Mouse (Mus musculus): ENCODE results near the gene Zfp580. TPM values are rescaled to one million over a fixed set of nuclear protein-coding genes. Genes with fewer than 3 reads are reported as not detected.
"Not testable (repeated sequence)": the region's sequence is repeated elsewhere in the genome, so short reads cannot be mapped to it uniquely, and the experiment has no call there.

Zfp580 gene
- total RNA-seq (2021), result 1 to 10 TPM; 5.1 to 5.7 TPM
- long read RNA-seq, experiment 1, result 0 reads
- long read RNA-seq, experiment 2, partial matches to known transcripts, result 0 of 4 reads
- long read RNA-seq, experiment 2, other reads (novel, unspliced or antisense), result 4 of 4 reads

DNA sequence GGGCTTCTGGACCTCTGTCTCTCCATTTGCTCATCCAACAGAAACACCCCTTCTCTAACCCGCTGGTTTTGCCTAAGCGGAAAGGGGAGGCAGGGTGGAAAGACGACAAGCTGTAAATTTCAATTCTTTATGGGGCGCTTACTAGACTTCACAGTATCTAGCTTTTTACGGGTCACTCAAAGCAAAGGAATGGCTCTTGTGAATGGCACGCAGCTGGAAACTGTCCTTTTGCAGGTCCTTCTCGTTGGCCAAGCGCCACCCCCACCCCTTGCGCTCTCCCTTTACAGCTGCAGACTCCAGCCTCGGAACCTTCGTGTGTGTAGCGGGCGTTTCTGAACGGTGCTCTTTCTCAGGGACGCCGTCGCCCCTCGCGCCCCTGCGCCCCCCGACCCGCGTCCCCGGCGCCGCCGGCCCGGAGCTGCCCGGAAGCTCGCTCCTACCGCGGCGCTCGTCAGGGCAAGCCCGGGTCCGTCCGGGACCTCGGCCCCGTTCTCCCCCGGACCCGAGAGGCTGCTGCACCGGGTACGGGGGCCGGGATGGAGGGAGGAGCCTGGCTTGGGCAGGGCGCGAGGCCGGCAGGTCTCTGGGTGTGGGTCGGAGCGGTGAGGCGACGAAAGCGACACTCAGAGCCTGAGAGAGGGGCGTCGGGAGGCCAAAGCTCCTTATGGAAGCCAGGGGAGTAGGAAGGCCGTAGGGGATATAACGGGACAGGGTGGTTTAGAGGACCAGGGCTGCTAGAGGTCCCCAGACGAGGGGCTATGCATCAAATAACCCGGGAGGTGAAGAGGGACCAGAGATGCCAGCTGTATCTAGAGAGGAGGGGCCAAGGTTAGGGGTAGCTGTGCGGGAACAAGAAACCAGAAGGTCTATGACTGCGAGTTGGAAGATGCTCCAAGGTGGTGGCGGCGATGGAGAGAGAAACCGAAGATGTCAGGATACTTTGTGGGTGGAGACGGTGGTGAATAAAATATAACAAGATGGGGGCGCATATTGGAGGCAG, at the start of gene Zfp580:
Gene Zfp580 (plus strand): TSS at position 346 of the 1,000 bp plus-strand sequence.
- peak; percentile 71 to 78 for DNase-seq (ENCODE audit: low spot score in 2 of 2)

- DNase-seq (ENCODE audit: low spot score in 2 of 2), result not testable (repeated sequence)
Measured at GRCm38 (mm10) chr7:5002876-5003275, 48.5 kb upstream of the Zfp580 start.

- DNase-seq (ENCODE audit: low spot score in 2 of 2), result no peak
Measured at GRCm38 (mm10) chr7:5008229-5008628, 43.1 kb upstream of the Zfp580 start.

DNA sequence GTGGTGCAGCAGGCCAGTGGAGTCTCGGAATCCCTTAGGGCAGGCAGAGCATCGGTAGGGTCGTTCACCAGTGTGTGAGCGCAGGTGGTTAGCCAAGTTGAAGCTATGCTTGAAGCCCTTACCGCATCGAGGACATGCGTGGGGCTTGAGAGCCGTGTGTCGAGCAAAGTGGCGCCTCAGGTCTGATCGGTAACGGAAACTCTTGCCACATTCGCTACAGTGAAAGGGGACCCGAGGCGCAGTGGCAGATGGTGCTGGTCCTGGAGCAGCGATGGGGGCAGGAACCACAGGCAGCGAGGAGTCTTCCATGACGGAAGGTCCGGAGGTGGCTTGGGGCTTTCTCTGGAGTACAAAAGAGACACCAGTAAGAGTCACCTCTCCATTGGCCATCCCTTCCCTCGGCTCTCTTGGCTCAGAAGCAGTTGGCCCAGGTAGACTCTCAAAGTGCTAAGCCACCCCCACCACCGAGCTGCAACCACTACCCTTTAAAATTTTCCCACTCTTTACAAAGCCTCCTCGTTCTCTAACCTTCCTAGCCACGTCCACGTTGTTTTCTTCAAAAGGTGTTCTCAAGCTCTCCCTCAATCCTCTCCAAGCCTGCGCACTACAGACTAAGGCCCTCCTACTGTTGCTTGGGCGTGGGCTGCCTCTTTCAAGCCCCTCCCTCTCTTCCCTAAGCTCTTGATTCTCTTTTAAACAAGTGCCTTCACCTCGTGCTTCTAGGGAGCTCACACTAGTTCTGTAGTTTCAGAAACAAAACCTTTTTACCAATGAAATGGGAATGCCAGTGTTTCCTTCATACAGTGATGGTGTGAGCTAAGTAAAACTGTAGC, 38.4 kb upstream of the Zfp580 start:
- DNase-seq (ENCODE audit: low spot score in 2 of 2), result no peak

GRCm38 (mm10) chr7:5014251-5015117, 36.9 kb upstream of the Zfp580 start, which contains the start of the genes Zfp524 and Fiz1:
Zfp524 (plus strand) TSS chr7:5014415.
Fiz1 (minus strand) TSS chr7:5014697.
- DNase-seq (ENCODE audit: low spot score in 2 of 2), result peak; percentile 96

- peak; percentile 89 to 91 for DNase-seq (ENCODE audit: low spot score in 2 of 2)
Measured at GRCm38 (mm10) chr7:5015118-5016001, 36.0 kb upstream of the Zfp580 start, which contains the start of gene Gm44973. Gm44973 (plus strand) TSS chr7:5015496.

- DNase-seq (ENCODE audit: low spot score in 2 of 2), result no peak
Measured at GRCm38 (mm10) chr7:5016057-5016456, 35.3 kb upstream of the Zfp580 start.

GRCm38 (mm10) chr7:5016920-5017319, 34.4 kb upstream of the Zfp580 start:
- no peak for DNase-seq (ENCODE audit: low spot score in 2 of 2)

GRCm38 (mm10) chr7:5017352-5017751, 34.0 kb upstream of the Zfp580 start:
- peak in 1 of 2 experiments; percentile 41 for DNase-seq (ENCODE audit: low spot score in 2 of 2)

DNA sequence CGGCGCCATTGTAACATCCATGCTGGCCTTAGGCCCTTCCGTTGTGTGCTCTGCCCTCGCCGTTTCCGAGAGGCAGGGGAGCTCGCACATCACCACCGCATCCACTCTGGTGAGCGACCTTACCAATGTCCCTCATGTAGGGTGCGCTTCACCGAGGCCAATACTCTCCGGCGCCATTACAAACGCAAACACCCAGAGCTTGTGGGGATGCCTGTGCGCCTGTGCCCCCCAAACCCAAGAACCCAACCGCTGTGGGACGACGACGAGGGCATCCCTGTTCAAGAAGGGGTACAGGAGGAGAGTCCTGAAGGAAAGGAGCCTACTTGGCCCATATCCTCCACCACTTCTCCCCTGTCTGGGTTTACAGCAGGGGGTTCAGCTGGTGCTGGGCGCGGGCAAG, 33.4 kb upstream of the Zfp580 start:
- DNase-seq (ENCODE audit: low spot score in 2 of 2), result no peak

GRCm38 (mm10) chr7:5019576-5019975, 31.8 kb upstream of the Zfp580 start:
- not testable (repeated sequence) for DNase-seq (ENCODE audit: low spot score in 2 of 2)

DNA sequence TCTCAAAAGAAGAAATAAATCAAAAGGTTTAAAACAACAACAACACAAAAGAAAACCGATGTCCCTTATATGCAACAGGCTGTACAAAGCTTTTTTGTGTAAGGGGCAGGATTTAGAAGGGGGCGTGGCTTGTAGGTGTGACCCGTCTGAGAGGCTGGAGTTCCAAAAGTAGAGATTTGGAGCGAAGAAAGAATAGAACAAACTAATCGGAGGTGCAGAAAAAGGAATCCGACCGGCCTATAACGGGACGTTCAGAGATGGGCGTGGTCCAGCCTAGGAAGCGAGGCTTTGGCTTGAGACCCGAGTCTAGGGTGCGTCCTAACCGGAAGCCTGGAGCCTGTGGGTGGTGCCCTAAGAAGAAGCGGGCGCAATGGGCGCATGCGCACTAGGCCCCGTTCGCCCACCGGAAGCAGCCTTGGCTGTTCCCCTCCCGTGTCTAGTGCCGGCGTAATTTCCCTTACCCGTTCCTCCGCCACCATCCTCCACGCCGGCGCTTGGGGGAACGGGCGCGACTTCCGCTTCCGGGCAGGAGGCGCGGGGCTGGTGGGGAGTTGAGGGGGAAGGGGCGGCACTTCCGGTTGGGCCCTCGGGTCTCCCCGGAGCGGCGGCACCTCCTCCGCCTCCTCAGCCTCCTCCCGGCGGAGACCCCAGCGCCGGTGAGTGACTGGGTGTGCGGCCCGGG, 31.2 kb upstream of the Zfp580 start, which contains the start of the genes Zfp865 and Ccdc106:
Gene Zfp865 (plus strand): TSS at position 377 of the 682 bp plus-strand sequence.
Gene Ccdc106 (plus strand): TSS at position 554 of the 682 bp plus-strand sequence.
- DNase-seq (ENCODE audit: low spot score in 2 of 2), result peak; percentile 96 to 97

DNA sequence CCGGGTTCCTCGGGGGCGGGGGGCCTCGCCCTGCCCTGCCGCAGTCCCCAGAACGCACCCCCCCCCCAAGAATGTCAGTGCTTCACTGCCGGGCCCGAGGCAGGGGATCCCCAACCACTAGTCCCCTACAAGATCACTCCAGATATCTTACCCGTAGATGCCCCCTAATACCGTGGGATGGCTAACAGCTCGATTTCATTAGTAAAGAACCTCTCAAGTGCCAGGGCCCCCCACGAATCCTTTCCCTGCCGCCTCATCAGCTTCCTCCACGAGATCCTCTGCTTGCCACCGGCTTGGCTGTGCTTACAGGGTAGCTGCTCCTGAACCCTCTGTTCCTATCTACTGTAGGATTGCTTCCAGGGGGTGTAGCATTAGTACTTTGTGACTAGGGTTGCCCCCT, 30.7 kb upstream of the Zfp580 start:
- DNase-seq (ENCODE audit: low spot score in 2 of 2), result no peak

GRCm38 (mm10) chr7:5021197-5021596, 30.1 kb upstream of the Zfp580 start:
- no peak for DNase-seq (ENCODE audit: low spot score in 2 of 2)

DNA sequence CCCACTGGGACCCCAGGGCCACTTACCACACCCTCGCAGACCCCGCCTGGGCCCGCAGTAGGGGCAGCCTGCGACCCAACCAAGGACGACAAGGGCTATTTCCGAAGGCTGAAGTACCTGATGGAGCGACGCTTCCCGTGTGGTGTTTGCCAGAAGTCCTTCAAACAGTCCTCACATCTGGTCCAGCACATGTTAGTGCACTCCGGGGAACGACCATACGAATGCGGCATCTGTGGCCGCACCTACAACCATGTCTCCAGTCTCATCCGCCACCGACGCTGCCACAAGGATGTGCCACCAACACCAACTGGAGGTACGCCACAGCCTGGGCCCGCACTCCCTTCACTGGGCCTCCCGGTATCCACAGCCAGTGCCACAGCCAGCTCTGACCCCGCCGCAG, 21.8 kb upstream of the Zfp580 start:
- no peak for DNase-seq (ENCODE audit: low spot score in 2 of 2)

GRCm38 (mm10) chr7:5029946-5030345, 21.4 kb upstream of the Zfp580 start:
- DNase-seq (ENCODE audit: low spot score in 2 of 2), result no peak

DNA sequence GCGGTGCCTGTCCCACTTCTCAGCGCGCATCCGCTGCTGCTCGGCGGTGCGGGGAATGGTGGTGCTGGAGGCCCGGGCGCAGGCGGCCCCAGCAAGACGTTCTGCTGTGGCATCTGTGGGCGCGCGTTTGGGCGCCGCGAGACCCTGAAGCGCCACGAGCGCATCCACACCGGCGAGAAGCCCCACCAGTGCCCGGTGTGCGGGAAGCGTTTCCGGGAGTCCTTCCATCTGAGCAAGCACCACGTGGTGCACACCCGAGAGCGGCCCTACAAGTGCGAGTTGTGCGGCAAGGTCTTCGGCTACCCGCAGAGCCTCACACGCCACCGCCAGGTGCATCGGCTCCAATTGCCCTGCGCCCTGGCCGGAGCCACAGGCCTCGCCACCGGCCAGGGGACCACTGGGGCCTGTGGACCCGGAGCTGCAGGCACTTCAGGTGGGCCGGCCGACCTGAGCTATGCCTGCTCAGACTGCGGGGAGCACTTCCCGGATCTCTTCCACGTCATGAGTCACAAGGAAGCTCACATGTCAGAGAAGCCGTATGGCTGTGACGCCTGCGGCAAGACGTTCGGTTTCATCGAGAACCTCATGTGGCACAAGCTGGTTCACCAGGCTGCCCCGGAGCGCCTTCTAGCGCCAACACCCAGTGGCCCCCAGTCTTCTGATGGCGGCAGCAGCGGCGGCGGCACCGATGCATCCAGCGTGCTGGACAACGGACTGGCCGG, 20.6 kb upstream of the Zfp580 start:
- DNase-seq (ENCODE audit: low spot score in 2 of 2), result no peak

DNA sequence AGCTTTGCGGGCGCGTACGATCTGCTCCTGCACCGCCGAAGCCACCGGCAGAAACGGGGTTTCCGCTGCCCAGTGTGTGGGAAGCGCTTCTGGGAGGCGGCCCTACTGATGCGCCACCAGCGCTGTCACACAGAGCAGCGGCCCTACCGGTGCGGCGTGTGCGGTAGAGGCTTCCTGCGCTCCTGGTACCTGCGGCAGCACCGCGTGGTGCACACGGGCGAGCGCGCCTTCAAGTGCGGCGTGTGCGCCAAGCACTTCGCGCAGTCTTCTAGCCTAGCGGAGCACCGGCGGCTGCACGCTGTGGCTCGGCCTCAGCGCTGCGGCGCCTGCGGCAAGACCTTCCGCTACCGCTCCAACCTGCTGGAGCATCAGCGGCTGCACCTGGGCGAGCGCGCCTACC, 19.8 kb upstream of the Zfp580 start:
- DNase-seq (ENCODE audit: low spot score in 2 of 2), result no peak
